Mouse (Mus musculus) kidney, embryonic 16.5 days (tissue): ENCODE measurements around the gene Olfr15. TPM values are rescaled to one million over a fixed set of nuclear protein-coding genes. Genes with fewer than 3 reads are reported as not detected.
A peak's percentile ranks its signal among the peaks of the same experiment; 100 is the strongest.

Experiments
- ATAC-seq: fragments of 200-750 bp; cut with Nextera tagmentation; 2 replicates; pipeline ENCODE4 v1.8.0; 2017; ENCODE audit warnings: moderate TSS enrichment; ENCODE audit not compliant: low FRiP score, low TSS enrichment
- H3K27ac ChIP-seq: fragments of 300-500 bp; sonication (generic); 2 replicates; pipeline ENCODE4 v1.5.1; 2014; ENCODE audit warnings: low read length
- H3K27me3 ChIP-seq: fragments of 300-500 bp; sonication (generic); 2 replicates; pipeline ENCODE4 v1.6.1; 2014; ENCODE audit warnings: low read length, control low read depth, mixed read lengths; ENCODE audit not compliant: insufficient read depth
- H3K36me3 ChIP-seq: fragments of 300-500 bp; sonication (generic); 2 replicates; pipeline ENCODE4 v1.6.1; 2014; ENCODE audit warnings: low read length, control low read depth, mixed read lengths; ENCODE audit not compliant: insufficient read depth
- H3K4me1 ChIP-seq: fragments of 300-500 bp; sonication (generic); 2 replicates; pipeline ENCODE4 v1.6.1; 2014; ENCODE audit warnings: low read length, control low read depth, mixed read lengths; ENCODE audit not compliant: insufficient read depth
- H3K4me2 ChIP-seq: fragments of 300-500 bp; sonication (generic); replicated peaks from 2 replicates; pipeline ENCODE4 v1.6.1; 2014; ENCODE audit warnings: low read depth, low read length
- H3K4me3 ChIP-seq: fragments of 300-500 bp; sonication (generic); 2 replicates; pipeline ENCODE4 v1.5.1; 2014; ENCODE audit warnings: mild to moderate bottlenecking, low read length
- H3K9ac ChIP-seq: fragments of 300-500 bp; sonication (generic); replicated peaks from 2 replicates; pipeline ENCODE4 v1.6.1; 2014; ENCODE audit warnings: low read length
- H3K9me3 ChIP-seq: fragments of 300-500 bp; sonication (generic); 2 replicates; pipeline ENCODE4 v1.6.1; 2016; ENCODE audit warnings: low read length, control low read depth
- WGBS: fragments of 180-500 bp; shearing (Covaris S2); extraction: QIAGEN DNeasy Blood & Tissue Kit; methylation state at CpG from one replicate; pipeline ENCODE4 v1.1.7; 2014; 5-methylcytosine and 5-hydroxymethylcytosine counted together
- polyA plus RNA-seq: library from polyadenylated mRNA; unstranded; fragments of >200 nt; fragmentation: Nextera tagmentation; extraction: Ambion mirVana; gene quantifications from 2 replicates; pipeline ENCODE4 v1.2.1, GENCODE M21; 2015

Gene Olfr15
- polyA plus RNA-seq, 1 experiment from 2014 or later: not detected

- H3K9ac ChIP-seq: peak overlapping the region; percentile 77
- WGBS: 1% methylated on average over 16 of the region's 16 CpGs
- H3K27ac ChIP-seq: peak overlapping the region; percentile 35
- H3K36me3 ChIP-seq: peaks cover 6% of the 10 kb centered on the region; the same call in 1 of the 2 replicates
- H3K4me1 ChIP-seq: peaks cover 10% of the 10 kb centered on the region
- no peaks in the 10 kb centered on the region for H3K27me3 ChIP-seq
- H3K4me3 ChIP-seq: peak overlapping the region; percentile 70
- H3K9me3 ChIP-seq: no peaks in the 10 kb centered on the region
- ATAC-seq: peak; percentile 33; the same call in 1 of the 2 replicates
- H3K4me2 ChIP-seq: peak overlapping the region; percentile 64
Observed at GRCm38 (mm10) chr16:3871815-3872214, 41.1 kb downstream of the Olfr15 start.

- H3K4me3 ChIP-seq: peak within 1 kb of the TSS; percentile 70
- peak within 1 kb of the TSS; percentile 77 for H3K9ac ChIP-seq
- WGBS: 5% methylated on average over 47 of the region's 47 CpGs
- no peaks in the 10 kb centered on the region for H3K27me3 ChIP-seq
- H3K4me1 ChIP-seq: peaks cover 10% of the 10 kb centered on the region
- ATAC-seq: peak; percentile 99
- H3K9me3 ChIP-seq: no peaks in the 10 kb centered on the region
- peak within 1 kb of the TSS; percentile 64 for H3K4me2 ChIP-seq
- H3K36me3 ChIP-seq: peaks cover 4% of the 10 kb centered on the region; the same call in 1 of the 2 replicates
- H3K27ac ChIP-seq: peak within 1 kb of the TSS; percentile 77
Observed at GRCm38 (mm10) chr16:3872216-3873047, 41.8 kb downstream of the Olfr15 start, which contains the start of gene Naa60. TSS of gene Naa60 (plus strand) at chr16:3872375.

- Histone ChIP-seq H3K4me2 (no peak overlapping the region), H3K27ac (no peak overlapping the region), H3K27me3 (no peaks in the 10 kb centered on the region), H3K4me1 (peaks cover 7% of the 10 kb centered on the region), H3K4me3 (no peak overlapping the region), H3K9me3 (no peaks in the 10 kb centered on the region), H3K9ac (no peak overlapping the region), H3K36me3 (peaks cover 5% of the 10 kb centered on the region; the same call in 1 of the 2 replicates)
- WGBS: 92% methylated on average over 4 of the region's 4 CpGs
- no peak for ATAC-seq
Observed at GRCm38 (mm10) chr16:3876346-3876745, 45.7 kb downstream of the Olfr15 start.

GRCm38 (mm10) chr16:3884201-3885064 is 53.8 kb downstream of the Olfr15 start, which contains the start of the genes Zfp597 and Gm20695:
TSS of gene Zfp597 (minus strand) at chr16:3884561.
TSS of gene Gm20695 (plus strand) at chr16:3884648.
- peak within 1 kb of the TSS; percentile 72 for H3K4me2 ChIP-seq

GRCm38 (mm10) chr16:3885065-3885670 is 54.5 kb downstream of the Olfr15 start:
- ATAC-seq: peak; percentile 18
- H3K4me2 ChIP-seq: peak overlapping the region; percentile 72
- peaks cover 12% of the 10 kb centered on the region for H3K4me1 ChIP-seq
- no peaks in the 10 kb centered on the region for H3K27me3 ChIP-seq
- no peaks in the 10 kb centered on the region for H3K9me3 ChIP-seq
- peak overlapping the region; percentile 72 for H3K4me3 ChIP-seq
- peak overlapping the region; percentile 74; the same call in 1 of the 2 replicates for H3K27ac ChIP-seq
- 1% methylated on average over 10 of the region's 10 CpGs for WGBS
- H3K36me3 ChIP-seq: no peaks in the 10 kb centered on the region
- H3K9ac ChIP-seq: peak overlapping the region; percentile 91

More at GRCm38 (mm10) chr16:3884201-3885064, 53.8 kb downstream of the Olfr15 start, which contains the start of the genes Zfp597 and Gm20695:
- Histone ChIP-seq H3K4me1 (peaks cover 12% of the 10 kb centered on the region), H3K9me3 (no peaks in the 10 kb centered on the region), H3K9ac (peak within 1 kb of the TSS; percentile 91), H3K27me3 (no peaks in the 10 kb centered on the region), H3K36me3 (0 out of 2 replicates have a peak, but pooled peaks cover 3% of the 10 kb centered on the region), H3K27ac (peak within 1 kb of the TSS; percentile 93), H3K4me3 (peak within 1 kb of the TSS; percentile 72)
- peak; percentile 99 for ATAC-seq
- WGBS: under 1% methylated on average over 86 of the region's 88 CpGs

- H3K9ac ChIP-seq: no peak overlapping the region
- no peaks in the 10 kb centered on the region for H3K9me3 ChIP-seq
- H3K36me3 ChIP-seq: peaks cover 5% of the 10 kb centered on the region; the same call in 1 of the 2 replicates
- H3K4me3 ChIP-seq: no peak overlapping the region
- no peak overlapping the region for H3K27ac ChIP-seq
- no peak overlapping the region for H3K4me2 ChIP-seq
- no peak for ATAC-seq
- no peaks in the 10 kb centered on the region for H3K27me3 ChIP-seq
- WGBS: 85% methylated on average over 14 of the region's 14 CpGs
- H3K4me1 ChIP-seq: 0 out of 2 replicates have a peak, but pooled peaks cover 8% of the 10 kb centered on the region
Observed at GRCm38 (mm10) chr16:3891621-3892295, 61.1 kb downstream of the Olfr15 start.

GRCm38 (mm10) chr16:3893739-3894138 is 63.1 kb downstream of the Olfr15 start:
- Histone ChIP-seq H3K9me3 (no peaks in the 10 kb centered on the region), H3K27ac (no peak overlapping the region), H3K4me1 (0 out of 2 replicates have a peak, but pooled peaks cover 8% of the 10 kb centered on the region), H3K27me3 (no peaks in the 10 kb centered on the region), H3K36me3 (peaks cover 10% of the 10 kb centered on the region), H3K4me3 (no peak overlapping the region), H3K4me2 (no peak overlapping the region), H3K9ac (no peak overlapping the region)
- 61% methylated on average over 3 of the region's 3 CpGs for WGBS
- ATAC-seq: no peak
